Mouse (Mus musculus) cerebellum, adult 2 months (tissue): ENCODE results near the gene Chchd6. TPM values are rescaled to one million over a fixed set of nuclear protein-coding genes. Genes with fewer than 3 reads are reported as not detected.

Experiments used
- DNase-seq, 2 experiments: peaks; one replicate each; pipeline ENCODE4 v3.0.0; 2021
- H3K27ac ChIP-seq: fragments of 200-500 bp; 2 replicates; pipeline ENCODE4 v1.5.1; 2012; ENCODE audit warnings: low read length, control low read depth, inconsistent platforms; ENCODE audit not compliant: insufficient read depth
- H3K27me3 ChIP-seq: fragments of 200-500 bp; 2 replicates; pipeline ENCODE4 v1.6.1; 2012; ENCODE audit warnings: inconsistent platforms, mild to moderate bottlenecking, low read length, moderate library complexity; ENCODE audit not compliant: control insufficient read depth, insufficient read depth
- H3K4me1 ChIP-seq: fragments of 200-500 bp; 2 replicates; pipeline ENCODE4 v1.6.1; 2011; ENCODE audit warnings: low read length; ENCODE audit not compliant: control insufficient read depth, insufficient read depth
- H3K4me3 ChIP-seq: fragments of 200-500 bp; replicated peaks from 2 replicates; pipeline ENCODE3; 2011; ENCODE audit warnings: mild to moderate bottlenecking, low read depth, low read length, control low read depth; ENCODE audit not compliant: insufficient read depth
- CTCF ChIP-seq: fragments of 200-500 bp; IDR thresholded peaks from 2 replicates; pipeline ENCODE4 v1.5.1; 2011; ENCODE audit warnings: low read depth, mild to moderate bottlenecking, control low read depth, low read length, moderate library complexity, borderline replicate concordance; ENCODE audit not compliant: insufficient read depth
- POLR2A ChIP-seq: fragments of 200-500 bp; IDR thresholded peaks from 2 replicates; pipeline ENCODE4 v1.6.1; 2011; ENCODE audit warnings: low read length, control low read depth, borderline replicate concordance; ENCODE audit not compliant: insufficient read depth
- WGBS: fragments of 180-500 bp; shearing (Covaris S2); methylation state at CpG from one replicate; pipeline ENCODE4 v1.1.7; 2018; 5-methylcytosine and 5-hydroxymethylcytosine counted together
- polyA plus RNA-seq: library from polyadenylated mRNA; depleted of rRNA; stranded (reverse); fragments of >200 nt; gene quantifications from 2 replicates; pipeline ENCODE4 v1.2.3, GENCODE M21; 2012

Chchd6 gene
- polyA plus RNA-seq, 1 experiment, result 104 TPM

DNA sequence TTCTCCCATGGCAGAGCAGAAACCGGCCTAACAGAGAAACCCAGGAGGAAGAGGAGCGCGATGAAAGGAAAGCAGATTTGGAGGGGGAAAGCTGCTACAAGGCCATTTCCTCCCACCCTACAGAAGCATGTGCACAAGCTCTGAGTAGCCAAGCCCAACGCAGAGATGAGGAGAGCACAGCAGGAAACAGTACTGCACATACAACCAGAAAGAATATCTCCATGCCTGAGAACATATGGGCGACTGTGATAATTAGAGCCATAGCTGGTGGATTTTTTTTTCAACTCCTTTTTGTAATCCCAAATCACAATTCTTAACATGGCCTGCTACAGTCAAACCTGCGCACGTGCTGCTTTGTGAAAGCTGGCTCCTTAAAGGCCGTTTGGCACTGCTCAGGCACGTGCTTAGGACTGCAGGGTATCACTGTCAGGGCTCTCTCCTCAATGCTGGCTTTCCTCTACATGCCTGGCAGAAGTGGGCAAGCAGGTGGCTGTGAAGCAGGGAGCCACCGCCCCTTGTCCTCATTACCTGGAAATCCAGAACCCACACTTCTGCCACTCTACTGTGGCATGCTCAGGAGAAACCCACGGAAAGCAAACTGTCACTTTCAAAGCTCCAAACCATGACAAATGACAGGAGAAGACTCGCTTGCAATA is 129.3 kb downstream of the Chchd6 start:
- DNase-seq, result peak; percentile 83 to 92
- 16% methylated on average over 12 of the region's 12 CpGs for WGBS

DNA sequence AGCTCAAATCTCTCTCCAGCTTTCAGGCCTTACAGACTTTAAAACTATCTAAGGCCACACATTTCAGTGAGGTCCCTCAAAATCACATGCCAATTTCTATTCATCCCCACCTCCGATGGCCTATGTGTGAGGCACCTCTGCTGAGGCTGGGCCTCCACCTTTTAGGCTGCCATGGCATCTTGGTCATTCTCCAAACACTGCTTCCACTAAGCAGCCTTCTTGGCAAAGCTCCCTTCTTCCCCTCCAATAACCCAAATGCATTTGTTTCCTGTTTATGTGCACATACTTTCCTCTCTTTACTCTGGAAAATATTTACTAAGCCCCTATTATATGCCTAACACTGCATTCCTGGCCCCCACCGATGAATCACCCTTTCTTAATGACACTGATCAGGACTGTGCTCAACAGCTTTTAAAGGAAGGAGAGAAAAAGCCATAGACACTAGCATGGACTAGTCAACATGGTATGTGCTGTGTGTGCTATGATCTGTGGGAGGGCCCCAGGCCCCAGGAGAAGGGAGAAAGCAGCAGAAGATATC is 133.2 kb downstream of the Chchd6 start:
- Histone ChIP-seq H3K4me3 (no peak overlapping the region), H3K27me3 (no peaks in the 10 kb centered on the region), H3K27ac (no peak overlapping the region), H3K4me1 (peaks cover 50% of the 10 kb centered on the region)
- WGBS, result 48% methylated on average over 2 of the region's 2 CpGs
- TF ChIP-seq POLR2A (no peak), CTCF (no peak)
- DNase-seq, result peak; percentile 29 to 55

More for the DNA sequence above, 129.3 kb downstream of the Chchd6 start:
- Histone ChIP-seq H3K4me3 (no peak overlapping the region), H3K27me3 (no peaks in the 10 kb centered on the region), H3K4me1 (peaks cover 64% of the 10 kb centered on the region), H3K27ac (peak overlapping the region; percentile 91)
- no peak for TF ChIP-seq CTCF
- peak; percentile 52; the same call in 1 of the 2 replicates for TF ChIP-seq POLR2A

DNA sequence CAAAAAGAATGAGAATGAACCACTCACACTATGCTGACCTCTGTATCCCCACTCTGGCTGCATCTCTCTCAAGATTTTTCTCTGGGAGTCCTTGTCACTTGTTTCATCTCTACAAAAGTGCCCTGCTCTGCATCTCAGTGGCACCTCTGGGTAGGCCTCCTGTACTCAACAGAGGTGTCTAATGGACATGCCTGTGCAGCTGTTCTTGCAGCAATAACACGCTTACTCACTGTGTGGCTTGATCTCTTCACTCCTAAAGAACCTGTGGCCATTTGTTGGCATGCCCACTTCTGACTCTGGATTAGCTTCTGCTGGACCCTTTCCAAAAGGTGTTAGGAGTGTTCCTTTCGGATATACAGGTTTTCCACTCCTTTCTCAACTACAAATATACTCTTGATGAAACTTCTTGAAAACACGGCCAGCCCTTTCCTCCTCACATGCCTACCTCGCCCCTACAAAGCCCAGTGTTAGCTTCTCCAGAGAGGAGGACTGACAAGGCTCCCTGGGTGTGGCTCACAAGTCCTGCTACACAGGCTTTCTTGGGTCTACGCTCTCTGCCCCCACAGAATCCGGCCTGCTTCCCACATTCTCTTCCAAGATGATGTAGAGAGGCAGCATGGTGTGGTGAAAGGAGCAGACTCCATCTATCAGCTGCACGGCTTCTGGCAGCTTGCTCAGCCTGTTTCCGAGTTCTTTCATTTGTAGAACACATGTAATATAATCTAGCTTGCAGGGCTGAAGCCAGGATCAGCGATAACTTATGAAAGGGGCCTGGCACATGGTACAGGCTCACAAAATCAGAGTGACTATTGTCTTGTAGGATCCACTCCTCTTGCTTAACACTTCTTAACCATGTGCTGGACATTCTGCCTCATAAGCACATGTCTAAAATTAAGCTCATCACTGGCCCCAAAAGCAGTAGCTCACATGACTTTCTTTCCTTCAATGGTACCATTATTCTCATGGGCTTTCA is 133.9 kb downstream of the Chchd6 start:
- no peak overlapping the region for H3K27ac ChIP-seq
- WGBS, result 81% methylated on average over 9 of the region's 9 CpGs
- no peak overlapping the region for H3K4me3 ChIP-seq

DNA sequence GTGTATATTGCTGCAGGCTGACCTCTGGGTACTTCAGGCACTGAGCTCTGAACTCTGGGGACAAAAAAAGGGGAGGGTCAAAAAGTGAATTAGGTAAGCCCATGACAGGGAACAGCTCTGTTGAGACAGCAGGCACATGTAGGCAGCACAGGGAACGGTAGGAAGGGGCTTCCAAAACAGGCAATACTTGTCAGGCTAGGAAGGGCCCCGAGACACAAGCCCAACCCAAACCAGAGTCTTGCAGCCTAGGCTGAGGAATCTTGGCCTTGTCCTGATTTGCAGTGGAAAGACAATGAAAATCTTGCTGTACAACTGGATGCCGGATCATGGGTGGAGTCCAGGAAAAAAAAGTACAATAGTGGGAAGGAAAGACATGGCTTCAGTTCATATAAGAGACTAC is 135.8 kb downstream of the Chchd6 start:
- Histone ChIP-seq H3K4me3 (no peak overlapping the region), H3K27ac (0 out of 2 replicates have a peak overlapping the region, but pooled peaks have one; percentile 42), H3K27me3 (no peaks in the 10 kb centered on the region), H3K4me1 (peaks cover 36% of the 10 kb centered on the region)
- 86% methylated on average over 3 of the region's 3 CpGs for WGBS
- DNase-seq, result no peak
- TF ChIP-seq POLR2A (no peak), CTCF (no peak)

More for the DNA sequence above, 133.9 kb downstream of the Chchd6 start:
- no peak for TF ChIP-seq POLR2A
- TF ChIP-seq CTCF, result no peak
- no peak for DNase-seq
- H3K27me3 ChIP-seq, result no peaks in the 10 kb centered on the region
- H3K4me1 ChIP-seq, result peaks cover 46% of the 10 kb centered on the region

DNA sequence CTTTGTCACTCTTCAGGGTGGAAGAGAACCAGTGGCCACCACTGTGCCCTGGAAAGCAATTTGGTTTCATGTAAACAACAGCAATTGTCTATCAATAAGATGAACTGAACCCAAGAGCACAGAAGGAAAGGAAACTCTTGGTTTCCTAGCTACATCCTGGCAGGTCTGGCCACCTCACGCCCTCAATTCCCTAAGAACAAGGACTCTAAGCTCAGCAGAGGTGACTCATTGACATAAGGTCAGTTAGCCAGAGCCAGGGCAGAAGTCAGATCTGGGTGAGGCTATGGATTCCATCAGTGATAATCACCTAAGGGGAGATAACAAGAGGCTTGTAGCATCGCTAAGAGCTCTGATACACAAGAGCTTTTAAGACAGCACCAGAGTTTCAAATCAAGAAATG is 137.9 kb downstream of the Chchd6 start:
- Histone ChIP-seq H3K27ac (no peak overlapping the region), H3K4me1 (peaks cover 39% of the 10 kb centered on the region), H3K4me3 (no peak overlapping the region), H3K27me3 (no peaks in the 10 kb centered on the region)
- no peak for TF ChIP-seq CTCF
- TF ChIP-seq POLR2A, result no peak
- 97% methylated on average over 2 of the region's 2 CpGs for WGBS
- DNase-seq, result no peak

DNA sequence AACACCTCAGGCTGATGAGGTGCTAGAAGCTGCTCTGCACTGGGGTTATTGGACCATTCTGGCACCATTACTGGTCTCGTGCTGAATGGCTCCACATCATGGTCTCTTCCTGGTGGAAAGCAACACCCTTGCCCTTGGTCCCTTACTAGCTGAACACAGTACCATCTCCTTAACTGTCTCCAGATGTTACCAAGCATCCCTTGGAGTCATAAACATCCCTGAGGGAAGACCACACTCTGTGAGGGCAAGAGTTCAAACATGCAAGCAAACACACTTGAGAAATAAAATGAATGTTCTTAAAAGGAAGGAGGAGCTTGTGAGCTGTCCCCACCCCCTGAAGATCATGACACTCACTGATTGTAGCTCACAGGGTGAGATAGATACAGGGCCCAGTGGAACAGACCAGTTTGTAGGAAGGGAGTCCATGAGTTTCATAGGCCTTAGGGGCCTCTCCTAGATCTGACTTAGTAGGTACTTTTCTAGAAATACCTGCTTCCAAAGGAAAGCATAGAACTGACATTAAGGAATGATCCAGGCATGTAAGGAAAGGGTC is 139.0 kb downstream of the Chchd6 start:
- no peak overlapping the region for H3K4me3 ChIP-seq
- peaks cover 30% of the 10 kb centered on the region for H3K4me1 ChIP-seq
- DNase-seq, result no peak
- H3K27me3 ChIP-seq, result no peaks in the 10 kb centered on the region
- H3K27ac ChIP-seq, result no peak overlapping the region
- TF ChIP-seq CTCF, result no peak
- no peak for TF ChIP-seq POLR2A
- 100% methylated on average over 1 of the region's 1 CpGs for WGBS

DNA sequence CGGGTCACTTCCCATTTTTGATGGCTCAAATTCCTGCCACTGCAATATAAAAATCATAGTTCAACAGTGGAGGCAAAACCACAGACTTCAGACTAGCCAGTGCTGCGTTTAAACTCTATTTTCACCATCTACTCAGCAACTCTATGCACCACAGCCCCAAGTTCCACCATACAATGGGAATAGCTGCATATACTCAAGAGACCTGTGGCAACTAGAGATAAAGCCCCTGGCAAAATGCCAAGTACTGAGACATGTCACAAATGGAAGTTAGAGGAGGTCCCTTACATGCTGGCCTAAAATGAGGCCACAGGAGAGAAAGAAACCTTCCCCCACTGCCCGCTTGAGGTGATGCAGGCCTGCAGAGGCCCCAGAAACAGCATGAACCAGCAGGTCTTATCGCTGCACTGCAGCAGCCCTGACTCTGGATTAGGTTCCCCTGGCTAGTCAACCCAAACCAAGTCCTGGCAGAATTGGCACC is 139.9 kb downstream of the Chchd6 start:
- H3K27me3 ChIP-seq, result no peaks in the 10 kb centered on the region
- H3K27ac ChIP-seq, result no peak overlapping the region
- DNase-seq, result peak in 1 of 2 experiments; percentile 30
- 77% methylated on average over 4 of the region's 4 CpGs for WGBS
- no peak for TF ChIP-seq CTCF
- TF ChIP-seq POLR2A, result no peak
- H3K4me1 ChIP-seq, result peaks cover 30% of the 10 kb centered on the region
- no peak overlapping the region for H3K4me3 ChIP-seq
